Mouse (Mus musculus) ES-Bruce4 (cell line): ENCODE measurements around the gene Msi2.

Experiments
- CTCF ChIP-seq: IDR thresholded peaks from one replicate; pipeline ENCODE4 v1.8.1; 2011; ENCODE audit warnings: low read depth, low read length
- EP300 ChIP-seq: IDR thresholded peaks from 2 replicates; pipeline ENCODE4 v1.6.1; 2011; ENCODE audit warnings: low read depth, low read length; ENCODE audit not compliant: insufficient read depth
- POLR2A ChIP-seq: IDR thresholded peaks from one replicate; pipeline ENCODE4 v1.8.1; 2011; ENCODE audit warnings: low read length; ENCODE audit not compliant: insufficient read depth

DNA sequence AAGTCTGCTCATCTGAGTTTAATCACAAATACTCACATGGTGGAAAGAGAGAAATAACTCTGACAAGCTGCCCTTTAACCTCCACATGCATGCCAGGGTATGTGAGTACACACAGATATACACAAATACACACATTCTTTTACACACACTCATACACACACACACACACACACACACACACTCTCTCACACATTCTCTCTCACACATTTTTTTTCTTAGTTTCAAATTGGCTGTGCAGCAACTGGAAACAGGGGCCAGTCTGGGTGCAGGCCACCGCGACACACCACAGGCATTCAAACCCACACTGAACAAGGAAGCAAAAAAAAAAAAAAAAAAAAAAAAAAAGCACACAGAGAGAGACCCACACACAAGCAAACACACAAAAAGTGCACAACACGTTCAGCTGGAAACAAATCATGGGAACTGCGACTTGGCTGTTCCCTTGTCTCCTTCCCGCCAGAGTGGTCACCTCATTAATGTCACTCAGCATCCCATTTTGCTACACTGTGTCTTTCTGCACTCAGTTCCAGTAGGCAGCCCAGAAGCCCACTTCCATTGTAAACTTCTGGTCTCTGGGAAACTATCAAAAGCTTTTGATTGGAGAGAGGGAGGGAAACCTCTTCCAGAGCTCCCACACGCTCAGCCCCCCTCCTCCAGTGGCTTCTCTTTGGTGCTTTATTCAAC is 16.2 kb downstream of the Msi2 start:
- TF ChIP-seq POLR2A (no peak), CTCF (no peak), EP300 (no peak)
